Mouse (Mus musculus) E14TG2a.4 (cell line): ENCODE data around the gene Nat8f2.

Source experiments
- H3K27me3 ChIP-seq: 2 replicates; pipeline ENCODE4 v1.6.1; 2014; ENCODE audit warnings: low read length, control low read depth; ENCODE audit not compliant: insufficient read depth
- H3K36me3 ChIP-seq: 2 replicates; pipeline ENCODE4 v1.6.1; 2014; ENCODE audit warnings: low read length, control low read depth; ENCODE audit not compliant: insufficient read depth
- H3K4me1 ChIP-seq: replicated peaks from 2 replicates; pipeline ENCODE4 v1.6.1; 2014; ENCODE audit warnings: low read depth, low read length, control low read depth
- H3K4me3 ChIP-seq: replicated peaks from 2 replicates; pipeline ENCODE4 v1.5.1; 2014; ENCODE audit warnings: mild to moderate bottlenecking, low read length
- H3K9me3 ChIP-seq: 2 replicates; pipeline ENCODE4 v1.6.1; 2014; ENCODE audit warnings: low read length, control low read depth
- CTCF ChIP-seq: conservative IDR thresholded peaks from 2 replicates; pipeline ENCODE4 v1.5.1; 2014; ENCODE audit warnings: low read length
- NANOG ChIP-seq: IDR thresholded peaks from 2 replicates; pipeline ENCODE4 v1.6.1; 2014; ENCODE audit warnings: borderline replicate concordance, low read length, mixed read lengths
- POU5F1 ChIP-seq: IDR thresholded peaks from 2 replicates; pipeline ENCODE4 v1.6.1; 2014; ENCODE audit warnings: low read length, borderline replicate concordance

Nat8f2 gene

DNA sequence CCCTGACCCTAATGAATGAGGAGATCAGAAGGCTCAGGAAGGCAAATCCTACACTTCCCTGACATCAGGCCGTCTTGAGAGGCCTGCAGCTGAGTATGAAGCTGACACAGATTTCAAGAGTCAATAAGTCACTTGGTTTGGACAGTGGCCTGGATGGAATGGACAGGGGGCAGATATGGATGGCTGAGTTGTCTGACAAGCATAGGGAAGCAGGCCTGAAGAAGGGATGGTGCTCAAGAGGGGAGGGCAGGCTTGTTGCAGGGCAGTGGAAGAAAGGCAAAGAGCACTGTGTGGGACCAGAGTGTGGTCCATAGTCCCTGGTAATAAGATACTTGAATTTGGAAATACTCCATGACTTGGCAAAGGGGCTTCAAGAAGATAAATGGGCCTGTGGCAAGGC lies 39.5 kb downstream of the Nat8f2 start:
- Histone ChIP-seq H3K27me3 (no peaks in the 10 kb centered on the region), H3K36me3 (no peaks in the 10 kb centered on the region), H3K9me3 (no peaks in the 10 kb centered on the region), H3K4me3 (no peak overlapping the region), H3K4me1 (no peaks in the 10 kb centered on the region)
- TF ChIP-seq NANOG (no peak), CTCF (no peak), POU5F1 (no peak)

DNA sequence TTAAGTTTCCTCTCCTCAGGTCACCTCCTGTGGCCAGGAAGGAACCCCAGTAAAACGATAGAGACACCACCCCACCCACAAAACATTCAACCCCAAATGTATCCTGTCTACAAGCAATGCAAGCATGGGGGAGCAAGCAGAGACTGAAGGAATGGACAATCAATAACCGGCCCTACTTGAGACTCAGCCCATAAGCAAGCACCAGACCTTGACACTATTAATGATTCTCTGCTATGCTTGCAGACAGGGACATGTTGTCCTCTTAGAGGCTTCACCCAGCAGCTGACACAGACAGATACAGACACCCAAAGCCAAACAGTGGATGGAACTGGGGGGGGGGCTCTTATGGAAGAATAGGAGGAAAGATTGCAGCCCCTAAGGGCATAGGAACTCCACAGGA lies 43.1 kb downstream of the Nat8f2 start:
- Histone ChIP-seq H3K36me3 (no peaks in the 10 kb centered on the region), H3K4me1 (no peaks in the 10 kb centered on the region), H3K27me3 (no peaks in the 10 kb centered on the region), H3K9me3 (no peaks in the 10 kb centered on the region), H3K4me3 (no peak overlapping the region)
- TF ChIP-seq POU5F1, result no peak
- TF ChIP-seq CTCF, result no peak
- TF ChIP-seq NANOG, result no peak

DNA sequence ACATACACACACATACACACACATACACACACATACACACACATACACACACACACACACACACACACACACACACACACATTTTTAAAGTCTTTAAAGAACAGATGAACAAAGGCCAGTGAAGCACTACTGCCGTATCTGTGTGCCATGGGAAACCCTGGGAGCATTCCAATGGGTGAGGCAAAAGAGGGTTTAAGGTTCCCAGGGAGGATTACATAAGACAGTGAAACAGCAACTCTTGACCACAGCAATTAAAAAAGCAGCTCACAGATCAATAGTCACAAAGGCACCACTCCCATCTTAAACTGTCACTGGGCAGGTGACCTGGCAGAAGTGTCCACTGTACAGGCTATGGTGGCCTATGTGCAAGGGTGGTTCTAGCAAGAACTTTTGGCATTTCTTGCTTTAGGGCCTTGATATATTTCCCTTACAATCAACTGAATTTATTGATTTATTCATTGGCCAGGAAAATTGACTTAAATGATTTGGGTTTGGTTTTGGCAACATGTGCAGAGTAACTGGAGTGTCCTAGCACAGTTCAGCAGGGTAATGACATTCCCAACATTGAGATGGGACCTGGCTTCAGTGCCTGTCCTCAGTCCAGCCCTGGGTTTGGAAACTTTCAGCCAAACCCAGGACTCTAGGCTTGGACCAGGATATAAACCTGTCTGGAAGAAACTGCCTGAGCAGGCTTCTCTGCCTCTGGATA lies 45.4 kb downstream of the Nat8f2 start:
- H3K4me3 ChIP-seq, result no peak overlapping the region
- TF ChIP-seq POU5F1 (no peak), CTCF (no peak), NANOG (no peak)
- no peaks in the 10 kb centered on the region for H3K27me3 ChIP-seq
- no peaks in the 10 kb centered on the region for H3K4me1 ChIP-seq
- peaks cover 16% of the 10 kb centered on the region for H3K9me3 ChIP-seq
- no peaks in the 10 kb centered on the region for H3K36me3 ChIP-seq

DNA sequence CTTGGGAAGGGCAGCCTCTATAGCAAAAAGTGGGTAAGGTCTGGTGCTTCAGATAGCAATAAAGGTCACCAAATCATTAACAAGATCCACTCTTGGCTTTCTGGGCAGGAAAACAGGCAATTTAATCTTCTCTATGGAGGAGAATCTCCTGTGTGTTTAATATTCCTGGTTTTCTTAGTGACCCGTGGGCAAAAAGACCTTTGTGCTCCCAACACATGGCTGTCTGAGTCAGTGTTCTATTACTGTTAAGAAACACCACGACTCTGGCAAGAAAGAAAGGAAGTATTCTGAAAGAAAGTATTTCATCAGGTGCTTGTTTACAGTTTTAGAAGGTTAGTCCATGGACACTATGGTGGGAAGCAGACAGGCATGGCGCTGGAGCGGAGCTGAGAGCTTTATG lies 46.7 kb downstream of the Nat8f2 start:
- no peak for TF ChIP-seq POU5F1
- no peak for TF ChIP-seq NANOG
- no peak for TF ChIP-seq CTCF
- peaks cover 28% of the 10 kb centered on the region for H3K9me3 ChIP-seq
- H3K36me3 ChIP-seq, result no peaks in the 10 kb centered on the region
- no peaks in the 10 kb centered on the region for H3K27me3 ChIP-seq
- no peak overlapping the region for H3K4me3 ChIP-seq
- peaks cover 8% of the 10 kb centered on the region for H3K4me1 ChIP-seq

DNA sequence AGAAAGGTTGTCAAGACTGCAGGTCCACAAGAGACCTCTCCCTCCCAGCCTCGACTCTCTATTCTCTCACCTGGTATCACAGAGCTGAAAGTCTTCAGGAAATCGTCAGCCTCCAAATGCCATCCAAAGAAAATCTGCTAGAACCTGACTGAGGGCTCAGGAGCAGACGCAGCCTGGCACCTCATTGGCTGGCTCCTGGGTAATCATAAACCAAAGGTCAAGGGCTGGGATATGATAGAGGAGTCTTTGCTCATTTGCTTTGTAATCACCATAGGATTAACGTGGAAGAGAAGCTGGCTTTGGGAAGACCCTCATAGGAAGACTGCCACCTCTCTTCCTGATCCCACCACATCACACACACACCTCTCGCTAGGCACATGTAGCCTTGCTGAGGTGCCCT lies 48.1 kb downstream of the Nat8f2 start, which contains the start of the genes Nat8f6 and Nat8f5:
Gene Nat8f6 (minus strand): TSS at position 118 of the 400 bp plus-strand sequence.
Gene Nat8f5 (minus strand): TSS at position 136 of the 400 bp plus-strand sequence.
- peaks cover 29% of the 10 kb centered on the region for H3K9me3 ChIP-seq
- no peak for TF ChIP-seq NANOG
- no peak for TF ChIP-seq POU5F1
- no peak for TF ChIP-seq CTCF
- H3K27me3 ChIP-seq, result no peaks in the 10 kb centered on the region
- no peak within 1 kb of the TSS for H3K4me3 ChIP-seq
- no peaks in the 10 kb centered on the region for H3K36me3 ChIP-seq
- H3K4me1 ChIP-seq, result peaks cover 9% of the 10 kb centered on the region

DNA sequence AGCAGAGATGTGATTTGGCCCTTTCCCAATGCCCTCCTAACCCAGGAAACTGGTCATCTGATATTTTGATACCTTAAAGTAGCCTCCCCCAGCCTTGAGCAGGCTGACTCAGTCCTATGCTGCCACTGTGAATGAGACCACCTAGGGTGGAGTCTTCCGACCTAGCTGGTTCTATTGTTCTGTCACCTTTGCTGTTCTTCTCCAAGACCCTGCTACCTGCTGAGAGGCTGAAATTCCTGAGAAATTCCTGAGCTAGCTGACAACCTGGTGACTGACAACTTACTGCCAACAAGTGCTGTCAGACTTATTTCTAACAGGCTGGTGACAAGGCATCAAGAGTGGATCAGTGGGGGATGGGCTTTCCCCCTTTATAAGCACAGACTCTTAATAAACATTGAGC lies 50.6 kb downstream of the Nat8f2 start:
- TF ChIP-seq NANOG, result no peak
- TF ChIP-seq POU5F1, result no peak
- TF ChIP-seq CTCF, result no peak
- Histone ChIP-seq H3K9me3 (peaks cover 29% of the 10 kb centered on the region), H3K36me3 (no peaks in the 10 kb centered on the region), H3K4me3 (no peak overlapping the region), H3K27me3 (no peaks in the 10 kb centered on the region), H3K4me1 (peaks cover 9% of the 10 kb centered on the region)
